Mouse (Mus musculus) embryonic facial prominence, embryonic 11.5 days (tissue): Measurements from ENCODE around the gene A1bg. TPM values are rescaled to one million over a fixed set of nuclear protein-coding genes. Genes with fewer than 3 reads are reported as not detected.

Experiments used
- ATAC-seq: fragments of 200-750 bp; cut with Nextera tagmentation; replicated peaks from 2 replicates; pipeline ENCODE4 v1.8.0; 2017; ENCODE audit warnings: low read depth; ENCODE audit not compliant: insufficient number of reproducible peaks, low FRiP score, low TSS enrichment
- DNase-seq: peaks from one replicate; pipeline ENCODE4 v3.0.0-alpha.2; 2015; ENCODE audit warnings: low spot score
- H3K27ac ChIP-seq: fragments of 300-500 bp; sonication (generic); replicated peaks from 2 replicates; pipeline ENCODE4 v1.5.1; 2014; ENCODE audit warnings: mild to moderate bottlenecking, low read depth, low read length, control low read depth
- H3K27me3 ChIP-seq: fragments of 300-500 bp; sonication (generic); 2 replicates; pipeline ENCODE4 v1.6.1; 2014; ENCODE audit warnings: mild to moderate bottlenecking, low read length, moderate library complexity, mixed read lengths; ENCODE audit not compliant: control insufficient read depth, insufficient read depth
- H3K36me3 ChIP-seq: fragments of 300-500 bp; sonication (generic); replicated peaks from 2 replicates; pipeline ENCODE4 v1.6.1; 2014; ENCODE audit warnings: low read depth, mild to moderate bottlenecking, low read length, moderate library complexity, mixed read lengths; ENCODE audit not compliant: control insufficient read depth, insufficient read depth
- H3K4me1 ChIP-seq: fragments of 300-500 bp; sonication (generic); 2 replicates; pipeline ENCODE4 v1.6.1; 2014; ENCODE audit warnings: low read length, mixed read lengths; ENCODE audit not compliant: control insufficient read depth, insufficient read depth
- H3K4me2 ChIP-seq: fragments of 300-500 bp; sonication (generic); 2 replicates; pipeline ENCODE4 v1.6.1; 2014; ENCODE audit warnings: low read depth, mild to moderate bottlenecking, control low read depth, low read length, moderate library complexity
- H3K4me3 ChIP-seq: fragments of 300-500 bp; sonication (generic); 2 replicates; pipeline ENCODE4 v1.5.1; 2014; ENCODE audit warnings: low read depth, low read length, control low read depth
- H3K9ac ChIP-seq: fragments of 300-500 bp; sonication (generic); replicated peaks from 2 replicates; pipeline ENCODE4 v1.6.1; 2014; ENCODE audit warnings: mild to moderate bottlenecking, control low read depth, low read length
- H3K9me3 ChIP-seq: fragments of 300-500 bp; sonication (generic); replicated peaks from 2 replicates; pipeline ENCODE4 v1.6.1; 2016; ENCODE audit warnings: mild to moderate bottlenecking, low read length, inconsistent platforms, mixed read lengths; ENCODE audit not compliant: control insufficient read depth
- WGBS: fragments of 180-500 bp; shearing (Covaris S2); extraction: QIAGEN DNeasy Blood & Tissue Kit; methylation state at CpG from one replicate; pipeline ENCODE4 v1.1.7; 2014; 5-methylcytosine and 5-hydroxymethylcytosine counted together
- polyA plus RNA-seq: library from polyadenylated mRNA; unstranded; fragments of >200 nt; fragmentation: Nextera tagmentation; extraction: Ambion mirVana; gene quantifications from 2 replicates; pipeline ENCODE4 v1.2.1, GENCODE M21; 2014

Gene A1bg
- not detected in 2 replicates for polyA plus RNA-seq

GRCm38 (mm10) chr15:60922912-60923311 lies at the start of gene A1bg:
Gene A1bg (minus strand): TSS chr15:60923012.
- Histone ChIP-seq H3K4me1 (no peaks in the 10 kb centered on the region), H3K4me3 (no peak within 1 kb of the TSS), H3K36me3 (no peaks in the 10 kb centered on the region), H3K27me3 (no peaks in the 10 kb centered on the region), H3K4me2 (no peak within 1 kb of the TSS), H3K27ac (no peak within 1 kb of the TSS), H3K9ac (no peak within 1 kb of the TSS), H3K9me3 (no peaks in the 10 kb centered on the region)
- ATAC-seq, result no peak
- no peak for DNase-seq

DNA sequence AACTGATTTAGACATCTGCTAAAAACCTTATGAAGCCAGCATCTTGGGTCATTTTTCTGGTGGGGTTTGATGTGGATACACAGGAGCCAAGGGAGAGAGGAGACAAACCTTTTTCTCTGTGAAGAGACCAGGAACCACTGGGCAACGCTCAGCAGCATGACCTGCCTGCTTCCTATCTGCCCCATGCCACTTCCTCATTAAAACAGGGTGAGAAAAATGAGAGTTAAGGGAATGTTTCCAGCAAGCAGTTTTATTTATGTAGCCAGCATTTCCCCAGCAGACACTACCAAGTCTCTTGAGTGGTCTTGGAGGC lies 45.7 kb upstream of the A1bg start:
- WGBS, result 63% methylated on average over 1 of the region's 1 CpGs
- H3K27ac ChIP-seq, result no peak overlapping the region

DNA sequence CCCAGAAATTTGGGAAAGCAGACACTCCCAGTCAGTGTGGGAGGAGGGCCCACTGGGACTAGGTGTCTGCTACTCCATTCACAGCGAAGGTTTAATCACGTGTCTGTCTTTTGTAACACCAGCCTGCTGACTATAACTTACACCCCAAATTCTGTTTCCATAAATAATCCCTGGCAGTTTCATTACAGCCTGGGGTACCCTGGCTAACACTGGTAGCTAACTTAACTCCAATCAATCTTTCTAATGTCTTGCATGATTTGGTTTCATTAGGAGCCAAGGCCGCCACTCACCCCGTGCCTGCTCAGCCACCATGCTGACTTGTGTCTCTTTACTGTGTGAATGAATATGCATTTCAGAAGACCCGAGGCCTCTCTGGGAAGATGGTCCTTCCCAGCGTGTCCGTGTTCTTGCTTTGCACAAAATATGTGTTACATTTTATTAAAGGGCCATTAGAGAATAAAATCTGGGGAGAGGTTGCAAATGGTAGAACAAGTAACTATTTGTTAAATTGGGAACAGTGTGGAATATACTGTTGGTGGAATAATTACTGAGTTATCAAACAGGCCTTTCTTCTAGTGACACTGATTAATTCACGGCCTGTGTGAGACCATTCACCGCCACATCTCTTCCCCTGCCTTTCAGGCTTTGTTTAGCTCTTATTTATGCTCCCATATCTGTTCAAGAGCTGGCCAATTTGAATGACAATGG lies 45.2 kb upstream of the A1bg start:
- no peaks in the 10 kb centered on the region for H3K9me3 ChIP-seq
- H3K9ac ChIP-seq, result no peak overlapping the region
- H3K4me1 ChIP-seq, result no peaks in the 10 kb centered on the region
- no peak overlapping the region for H3K4me3 ChIP-seq
- H3K27ac ChIP-seq, result no peak overlapping the region
- H3K27me3 ChIP-seq, result no peaks in the 10 kb centered on the region
- no peaks in the 10 kb centered on the region for H3K36me3 ChIP-seq
- no peak overlapping the region for H3K4me2 ChIP-seq
- DNase-seq, result no peak
- ATAC-seq, result no peak; the same call in 1 of the 2 replicates
- 66% methylated on average over 9 of the region's 9 CpGs for WGBS

More for the DNA sequence above, 45.7 kb upstream of the A1bg start:
- Histone ChIP-seq H3K27me3 (no peaks in the 10 kb centered on the region), H3K4me1 (no peaks in the 10 kb centered on the region), H3K9me3 (no peaks in the 10 kb centered on the region), H3K36me3 (no peaks in the 10 kb centered on the region), H3K9ac (no peak overlapping the region), H3K4me2 (no peak overlapping the region), H3K4me3 (no peak overlapping the region)
- DNase-seq (no peak), ATAC-seq (no peak)

- Histone ChIP-seq H3K4me3 (no peak overlapping the region), H3K4me2 (no peak overlapping the region), H3K9ac (no peak overlapping the region), H3K36me3 (no peaks in the 10 kb centered on the region), H3K4me1 (no peaks in the 10 kb centered on the region), H3K27ac (no peak overlapping the region), H3K9me3 (no peaks in the 10 kb centered on the region), H3K27me3 (no peaks in the 10 kb centered on the region)
- ATAC-seq (no peak), DNase-seq (peak; percentile 1)
- WGBS, result 69% methylated on average over 4 of the region's 4 CpGs
Observed at GRCm38 (mm10) chr15:60925686-60926085, 2.9 kb upstream of the A1bg start.

GRCm38 (mm10) chr15:60903763-60904697 lies 18.8 kb downstream of the A1bg start:
- Histone ChIP-seq H3K4me1 (no peaks in the 10 kb centered on the region), H3K27ac (no peak overlapping the region), H3K36me3 (no peaks in the 10 kb centered on the region), H3K4me2 (no peak overlapping the region), H3K9ac (no peak overlapping the region), H3K27me3 (no peaks in the 10 kb centered on the region), H3K9me3 (no peaks in the 10 kb centered on the region), H3K4me3 (no peak overlapping the region)
- ATAC-seq, result no peak
- DNase-seq, result no peak
- WGBS, result 68% methylated on average over 6 of the region's 6 CpGs

DNA sequence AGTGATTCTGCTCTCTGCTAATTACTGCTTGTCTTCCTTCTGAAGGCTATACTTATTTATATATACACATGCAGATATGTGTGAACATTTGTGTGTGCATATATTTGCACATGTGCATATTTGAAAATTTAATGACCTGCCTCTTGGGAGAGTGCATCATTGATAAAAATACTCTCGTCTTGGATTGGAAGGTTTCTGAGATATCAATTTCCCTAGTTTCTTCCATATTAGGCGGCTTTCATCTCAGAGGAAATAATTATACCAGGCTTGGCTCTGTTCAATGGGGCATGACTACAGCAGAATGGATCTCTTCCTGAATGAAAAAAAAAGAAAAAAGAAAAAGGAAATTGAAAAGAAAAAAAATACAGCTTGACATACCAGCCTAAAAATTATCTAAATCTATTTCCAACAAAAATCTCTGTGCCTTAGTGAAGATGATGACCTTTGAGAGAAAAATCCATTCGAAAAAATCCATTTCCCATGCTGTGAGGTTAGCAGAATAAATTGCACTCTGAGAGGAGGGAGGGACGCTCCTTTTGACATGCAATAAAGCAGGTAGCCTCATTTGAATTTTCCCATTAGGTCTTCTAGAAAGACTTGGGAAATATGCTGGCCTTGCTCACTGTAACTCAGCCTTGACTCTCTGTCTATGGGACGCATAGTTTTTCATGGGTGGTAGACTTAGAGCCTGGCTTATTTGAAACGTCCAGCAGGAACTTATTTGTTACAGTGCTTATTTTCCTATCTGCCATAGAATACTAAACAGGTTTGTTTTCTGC lies 24.4 kb downstream of the A1bg start:
- DNase-seq (no peak), ATAC-seq (no peak)
- H3K4me1 ChIP-seq, result no peaks in the 10 kb centered on the region
- 71% methylated on average over 6 of the region's 6 CpGs for WGBS
- no peaks in the 10 kb centered on the region for H3K9me3 ChIP-seq
- no peaks in the 10 kb centered on the region for H3K27me3 ChIP-seq
- no peaks in the 10 kb centered on the region for H3K36me3 ChIP-seq
- H3K27ac ChIP-seq, result no peak overlapping the region
- H3K4me2 ChIP-seq, result no peak overlapping the region
- H3K4me3 ChIP-seq, result no peak overlapping the region
- H3K9ac ChIP-seq, result no peak overlapping the region

DNA sequence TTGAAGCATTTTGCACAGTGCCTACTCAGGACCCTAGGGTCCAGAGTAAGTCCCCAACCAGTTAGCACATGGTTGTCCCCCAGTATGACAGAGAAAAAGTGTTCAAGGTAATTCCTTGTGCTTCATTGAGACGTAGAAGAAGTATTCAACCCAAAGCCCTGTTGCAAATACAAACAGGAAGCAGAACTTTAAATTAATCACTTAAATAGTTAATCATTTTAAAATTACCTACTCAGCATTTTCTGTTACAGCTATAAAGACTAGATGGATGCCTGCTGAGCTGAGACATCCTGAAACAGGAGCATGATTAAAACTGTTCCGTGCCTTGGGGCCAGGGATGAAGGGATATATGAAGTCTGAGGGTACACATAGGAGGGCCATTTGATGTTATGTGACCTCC lies 26.8 kb downstream of the A1bg start:
- DNase-seq, result no peak
- no peaks in the 10 kb centered on the region for H3K4me1 ChIP-seq
- no peaks in the 10 kb centered on the region for H3K36me3 ChIP-seq
- H3K9me3 ChIP-seq, result no peaks in the 10 kb centered on the region
- no peak for ATAC-seq
- no peak overlapping the region for H3K4me2 ChIP-seq
- H3K4me3 ChIP-seq, result no peak overlapping the region
- H3K27me3 ChIP-seq, result no peaks in the 10 kb centered on the region
- H3K27ac ChIP-seq, result no peak overlapping the region
- H3K9ac ChIP-seq, result no peak overlapping the region
- 79% methylated on average over 2 of the region's 2 CpGs for WGBS
